Comparison of ENCODE assay signal across 8 mouse cellular contexts in the genomic region with DNA sequence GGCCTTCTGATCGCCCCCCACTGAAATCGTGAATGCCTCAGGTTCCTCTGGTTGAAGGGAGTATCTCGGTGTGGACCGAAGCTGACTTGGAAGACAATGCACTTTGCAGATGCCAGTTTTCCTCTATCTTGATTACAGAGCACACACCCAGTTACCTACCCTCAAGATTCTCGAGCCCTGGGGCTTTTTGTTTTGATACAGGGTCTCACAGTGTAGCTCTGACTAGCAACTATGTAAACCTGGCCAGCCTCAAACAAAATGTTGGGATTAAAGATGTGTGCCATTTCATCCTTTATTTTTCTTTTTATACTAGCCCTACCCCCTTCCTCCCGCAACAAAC. TPM values are rescaled to one million over a fixed set of nuclear protein-coding genes. Genes with fewer than 3 reads are reported as not detected.
DNase-seq lines count a peak whose midpoint lies in the region; ATAC-seq lines count a peak whose summit lies in the region.

No protein-coding gene starts in this region.

- H3K27ac ChIP-seq in kidney, embryonic 16.5 days (ENCODE audit: low read length), result peak overlapping the region; percentile 85
- H3K27ac ChIP-seq in embryonic facial prominence, embryonic 10.5 days (replicated peaks), result peak overlapping the region; percentile 87
- peak overlapping the region; percentile 91 for H3K27ac ChIP-seq in hindbrain, embryonic 16.5 days (ENCODE audit: low read depth, low read length)
- H3K27ac ChIP-seq in midbrain, embryonic 16.5 days (ENCODE audit: low read length), result peak overlapping the region; percentile 90

- H3K4me3 ChIP-seq in kidney, embryonic 16.5 days (ENCODE audit: low read length), result peak overlapping the region; percentile 75
- H3K4me3 ChIP-seq in embryonic facial prominence, embryonic 10.5 days, result peak overlapping the region; percentile 80
- H3K4me3 ChIP-seq in hindbrain, embryonic 16.5 days (ENCODE audit: low read length), result peak overlapping the region; percentile 85
- H3K4me3 ChIP-seq in midbrain, embryonic 16.5 days (ENCODE audit: low read depth, low read length), result peak overlapping the region; percentile 71

- WGBS in kidney, embryonic 16.5 days, result 13% methylated on average over 6 of the region's 6 CpGs
- WGBS in embryonic facial prominence, embryonic 10.5 days, result 15% methylated on average over 6 of the region's 6 CpGs
- 14% methylated on average over 6 of the region's 6 CpGs for WGBS in hindbrain, embryonic 16.5 days
- WGBS in midbrain, embryonic 16.5 days, result 13% methylated on average over 6 of the region's 6 CpGs

- no peak for ATAC-seq in kidney, embryonic 16.5 days (ENCODE audit: low FRiP score, low TSS enrichment)
- peak; percentile 53 for ATAC-seq in hindbrain, embryonic 16.5 days
- peak; percentile 52; the same call in 1 of the 2 replicates for ATAC-seq in midbrain, embryonic 16.5 days

- H3K36me3 ChIP-seq in kidney, embryonic 16.5 days (ENCODE audit: insufficient read depth, low read length), result 0 out of 2 replicates have a peak, but pooled peaks cover 2% of the 10 kb centered on the region
- peaks cover 21% of the 10 kb centered on the region for H3K36me3 ChIP-seq in embryonic facial prominence, embryonic 10.5 days (replicated peaks)
- H3K36me3 ChIP-seq in hindbrain, embryonic 16.5 days (ENCODE audit: control insufficient read depth, insufficient read depth, low read length), result no peaks in the 10 kb centered on the region
- no peaks in the 10 kb centered on the region for H3K36me3 ChIP-seq in midbrain, embryonic 16.5 days (ENCODE audit: control insufficient read depth, insufficient read depth, low read length)

- H3K27me3 ChIP-seq in kidney, embryonic 16.5 days (ENCODE audit: insufficient read depth, low read length), result no peaks in the 10 kb centered on the region
- H3K27me3 ChIP-seq in embryonic facial prominence, embryonic 10.5 days (replicated peaks; ENCODE audit: low read depth, poor library complexity, severe bottlenecking), result no peaks in the 10 kb centered on the region
- no peaks in the 10 kb centered on the region for H3K27me3 ChIP-seq in hindbrain, embryonic 16.5 days (replicated peaks; ENCODE audit: control insufficient read depth, insufficient read depth, low read length)
- H3K27me3 ChIP-seq in midbrain, embryonic 16.5 days (ENCODE audit: control insufficient read depth, insufficient read depth, low read depth, low read length), result no peaks in the 10 kb centered on the region

- H3K9ac ChIP-seq in kidney, embryonic 16.5 days (replicated peaks; ENCODE audit: low read length), result peak overlapping the region; percentile 81
- peak overlapping the region; percentile 87 for H3K9ac ChIP-seq in hindbrain, embryonic 16.5 days (ENCODE audit: low read depth, low read length)
- H3K9ac ChIP-seq in midbrain, embryonic 16.5 days (ENCODE audit: low read depth, low read length), result peak overlapping the region; percentile 79

- no peaks in the 10 kb centered on the region for H3K9me3 ChIP-seq in kidney, embryonic 16.5 days (ENCODE audit: low read length)
- no peaks in the 10 kb centered on the region for H3K9me3 ChIP-seq in embryonic facial prominence, embryonic 10.5 days
- no peaks in the 10 kb centered on the region for H3K9me3 ChIP-seq in hindbrain, embryonic 16.5 days (ENCODE audit: control insufficient read depth, low read length)
- no peaks in the 10 kb centered on the region for H3K9me3 ChIP-seq in midbrain, embryonic 16.5 days (replicated peaks; ENCODE audit: control insufficient read depth, low read length, poor library complexity, severe bottlenecking)

- peak overlapping the region; percentile 79 for H3K4me2 ChIP-seq in kidney, embryonic 16.5 days (replicated peaks; ENCODE audit: low read depth, low read length)
- peak overlapping the region; percentile 91 for H3K4me2 ChIP-seq in hindbrain, embryonic 16.5 days (ENCODE audit: low read length)
- H3K4me2 ChIP-seq in midbrain, embryonic 16.5 days (ENCODE audit: low read length), result peak overlapping the region; percentile 63

- peaks cover 19% of the 10 kb centered on the region for H3K4me1 ChIP-seq in kidney, embryonic 16.5 days (ENCODE audit: insufficient read depth, low read length)
- H3K4me1 ChIP-seq in embryonic facial prominence, embryonic 10.5 days, result peaks cover 27% of the 10 kb centered on the region
- peaks cover 29% of the 10 kb centered on the region for H3K4me1 ChIP-seq in hindbrain, embryonic 16.5 days (ENCODE audit: control insufficient read depth, insufficient read depth, low read depth, low read length)
- H3K4me1 ChIP-seq in midbrain, embryonic 16.5 days (ENCODE audit: control insufficient read depth, insufficient read depth, low read length), result peaks cover 35% of the 10 kb centered on the region

- DNase-seq in kidney, adult 9 months, result no peak
- DNase-seq in embryonic facial prominence, embryonic 10.5 days (ENCODE audit: low spot score), result no peak
- DNase-seq in layer of hippocampus, postnatal 25 days (ENCODE audit: extremely low spot score in 1 of 2, low spot score in 1 of 2), result no peak
- DNase-seq in cerebellum, adult 11 months, result no peak
- DNase-seq in thymus, adult 18-20 months, result no peak

RNA-seq across cellular contexts. Expression of a gene that starts 0.3 kb away (rescaled TPM):
- 134 and 142 TPM in 2 replicates for polyA plus RNA-seq in kidney, embryonic 16.5 days (2015; fragmentation: Nextera tagmentation; extraction: Ambion mirVana)
- 132 and 139 TPM in 2 replicates for polyA plus RNA-seq in embryonic facial prominence, embryonic 10.5 days (2016; fragmentation: Nextera tagmentation; extraction: Ambion mirVana)
- 216 and 224 TPM in 2 replicates for polyA plus RNA-seq in hindbrain, embryonic 16.5 days (2015; fragmentation: Nextera tagmentation; extraction: Ambion mirVana)
- 217 and 220 TPM in 2 replicates for polyA plus RNA-seq in midbrain, embryonic 16.5 days (2015; fragmentation: Nextera tagmentation; extraction: Ambion mirVana)
- 100 to 1,000 TPM; 187 to 207 TPM for total RNA-seq in layer of hippocampus, postnatal 25 days (2021)

RNA-seq across cellular contexts. Expression of a gene that starts 30.0 kb away (rescaled TPM):
- polyA plus RNA-seq in kidney, embryonic 16.5 days (2015; fragmentation: Nextera tagmentation; extraction: Ambion mirVana), result 21.7 and 22.1 TPM in 2 replicates
- 10.2 and 20.1 TPM in 2 replicates for polyA plus RNA-seq in embryonic facial prominence, embryonic 10.5 days (2016; fragmentation: Nextera tagmentation; extraction: Ambion mirVana)
- polyA plus RNA-seq in hindbrain, embryonic 16.5 days (2015; fragmentation: Nextera tagmentation; extraction: Ambion mirVana), result 34.5 and 34.7 TPM in 2 replicates
- 27.9 and 33.2 TPM in 2 replicates for polyA plus RNA-seq in midbrain, embryonic 16.5 days (2015; fragmentation: Nextera tagmentation; extraction: Ambion mirVana)
- total RNA-seq in layer of hippocampus, postnatal 25 days (2021), result 100 to 1,000 TPM; 172 to 199 TPM
